Mouse (Mus musculus): Measurements from ENCODE around the gene Ajap1. TPM values are rescaled to one million over a fixed set of nuclear protein-coding genes. Genes with fewer than 3 reads are reported as not detected.

The Ajap1 gene
- not detected for polyA plus RNA-seq (2015; fragmentation: Illumina TruSeq; extraction: RNeasy Lipid Tissue Mini Kit (QIAGEN cat#74804); ENCODE audit: insufficient read depth, low replicate concordance)

DNA sequence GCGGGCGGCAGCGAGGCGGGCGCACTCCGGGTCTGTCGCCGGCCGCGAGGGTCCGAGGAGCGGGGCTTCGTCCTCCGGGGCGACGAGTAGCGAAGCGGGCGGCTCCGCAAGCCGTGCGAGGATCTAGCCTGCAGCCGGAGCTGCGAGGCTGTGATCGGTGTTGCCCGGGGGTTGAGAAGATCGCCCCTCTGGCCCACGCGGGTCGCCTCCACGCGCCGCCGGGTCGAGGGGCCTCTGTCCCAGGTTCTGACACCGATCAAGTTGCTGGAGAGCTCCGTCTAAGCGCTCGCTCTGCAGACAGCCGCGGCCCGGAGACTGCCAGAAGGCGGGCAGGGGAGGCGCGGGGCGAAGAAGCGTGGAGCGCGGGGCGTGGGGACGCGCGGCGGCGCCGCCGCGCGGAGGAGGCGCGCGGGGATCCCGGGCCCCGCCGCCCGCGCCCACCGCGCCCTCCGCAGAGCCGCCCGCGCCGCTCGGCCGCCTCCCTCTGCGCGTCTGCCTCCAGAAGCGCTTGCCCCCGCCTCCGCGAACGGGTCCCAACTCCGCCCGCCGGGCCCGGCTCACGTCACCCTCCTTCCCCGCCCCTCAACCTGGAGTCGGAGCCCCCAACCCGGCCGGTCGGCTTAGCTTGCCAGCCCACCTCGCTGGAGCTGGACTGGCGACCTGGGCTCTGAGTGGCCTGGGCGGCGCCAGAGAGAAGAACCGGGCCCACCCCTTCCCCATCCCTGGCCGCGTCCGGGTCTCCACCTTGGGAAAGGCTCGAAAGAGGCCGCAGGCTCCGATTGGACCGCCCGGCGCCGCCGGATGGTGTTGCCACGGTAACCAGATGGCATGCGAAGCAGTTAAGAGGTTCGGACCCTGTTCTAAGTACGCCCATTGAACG is at the start of gene Ajap1:
Ajap1 (minus strand) TSS at position 353 of the 880 bp plus-strand sequence.

All from spleen, adult 10 weeks (tissue).